Mouse (Mus musculus): ENCODE measurements around the gene Eya3. TPM values are rescaled to one million over a fixed set of nuclear protein-coding genes. Genes with fewer than 3 reads are reported as not detected.

Eya3 gene
- polyA plus RNA-seq, 1 experiment from 2014 or later, result 34.6 TPM

Other genes starting within 250 kb of the Eya3 start
- 21.9 and 22.0 TPM in 2 replicates for gene Phactr4, start 216.5 kb upstream of the Eya3 start, polyA plus RNA-seq (2015; fragmentation: Nextera tagmentation; extraction: Ambion mirVana)
- 28.3 and 32.1 TPM in 2 replicates for gene Med18, start 175.1 kb upstream of the Eya3 start, polyA plus RNA-seq (2015; fragmentation: Nextera tagmentation; extraction: Ambion mirVana)
- 8.1 and 9.2 TPM in 2 replicates for gene Sesn2, start 128.5 kb upstream of the Eya3 start, polyA plus RNA-seq (2015; fragmentation: Nextera tagmentation; extraction: Ambion mirVana)
- 936 and 950 TPM in 2 replicates for gene Atpif1, start 105.3 kb upstream of the Eya3 start, polyA plus RNA-seq (2015; fragmentation: Nextera tagmentation; extraction: Ambion mirVana)
- 169 and 172 TPM in 2 replicates for gene Dnajc8, start 103.4 kb upstream of the Eya3 start, polyA plus RNA-seq (2015; fragmentation: Nextera tagmentation; extraction: Ambion mirVana)
- gene Ptafr, start 74.9 kb upstream of the Eya3 start, polyA plus RNA-seq (2015; fragmentation: Nextera tagmentation; extraction: Ambion mirVana), result 0.50 and 0.63 TPM in 2 replicates
- gene Xkr8, start 93.6 kb downstream of the Eya3 start, polyA plus RNA-seq (2015; fragmentation: Nextera tagmentation; extraction: Ambion mirVana), result 8.7 and 9.7 TPM in 2 replicates
- 5.6 and 7.2 TPM in 2 replicates for gene Smpdl3b, start 118.3 kb downstream of the Eya3 start, polyA plus RNA-seq (2015; fragmentation: Nextera tagmentation; extraction: Ambion mirVana)
- 123 and 126 TPM in 2 replicates for gene Rpa2, start 129.3 kb downstream of the Eya3 start, polyA plus RNA-seq (2015; fragmentation: Nextera tagmentation; extraction: Ambion mirVana)
- 0.97 and 1.1 TPM in 2 replicates for gene Themis2, start 157.4 kb downstream of the Eya3 start, polyA plus RNA-seq (2015; fragmentation: Nextera tagmentation; extraction: Ambion mirVana)
- gene Ppp1r8, start 204.2 kb downstream of the Eya3 start, polyA plus RNA-seq (2015; fragmentation: Nextera tagmentation; extraction: Ambion mirVana), result 60.7 and 63.9 TPM in 2 replicates
- 61.9 and 66.4 TPM in 2 replicates for gene Stx12, start 245.5 kb downstream of the Eya3 start, polyA plus RNA-seq (2015; fragmentation: Nextera tagmentation; extraction: Ambion mirVana)

Data from limb, embryonic 13.5 days (tissue).